Mouse (Mus musculus) stomach, postnatal 0 days (tissue): ENCODE data around the gene Tipin. TPM values are rescaled to one million over a fixed set of nuclear protein-coding genes. Genes with fewer than 3 reads are reported as not detected.

Source experiments
- ATAC-seq: fragments of 200-750 bp; cut with Nextera tagmentation; 2 replicates; pipeline ENCODE4 v1.8.0; 2017; ENCODE audit not compliant: low FRiP score, low TSS enrichment
- DNase-seq: peaks from one replicate; pipeline ENCODE4 v3.0.0-alpha.2; 2016; ENCODE audit warnings: low spot score
- H3K27ac ChIP-seq: fragments of 300-500 bp; sonication (generic); replicated peaks from 2 replicates; pipeline ENCODE4 v1.5.1; 2014; ENCODE audit warnings: mild to moderate bottlenecking, control low read depth
- H3K27me3 ChIP-seq: fragments of 300-500 bp; sonication (generic); 2 replicates; pipeline ENCODE4 v1.6.1; 2014; ENCODE audit warnings: low read length; ENCODE audit not compliant: control insufficient read depth, insufficient read depth
- H3K36me3 ChIP-seq: fragments of 300-500 bp; sonication (generic); 2 replicates; pipeline ENCODE4 v1.6.1; 2014; ENCODE audit warnings: low read length, mixed read lengths; ENCODE audit not compliant: control insufficient read depth, insufficient read depth
- H3K4me1 ChIP-seq: fragments of 300-500 bp; sonication (generic); replicated peaks from 2 replicates; pipeline ENCODE4 v1.6.1; 2014; ENCODE audit warnings: antibody characterized with exemption; ENCODE audit not compliant: control insufficient read depth, insufficient read depth
- H3K4me2 ChIP-seq: fragments of 300-500 bp; sonication (generic); replicated peaks from 2 replicates; pipeline ENCODE4 v1.6.1; 2014; ENCODE audit warnings: low read depth, mild to moderate bottlenecking, control low read depth, moderate library complexity
- H3K4me3 ChIP-seq: fragments of 300-500 bp; sonication (generic); 2 replicates; pipeline ENCODE4 v1.5.1; 2014; ENCODE audit warnings: low read depth, low read length, control low read depth
- H3K9ac ChIP-seq: fragments of 300-500 bp; sonication (generic); 2 replicates; pipeline ENCODE4 v1.6.1; 2014; ENCODE audit warnings: mild to moderate bottlenecking, low read length, control low read depth, mixed read lengths
- H3K9me3 ChIP-seq: fragments of 300-500 bp; sonication (generic); 2 replicates; pipeline ENCODE4 v1.6.1; 2016; ENCODE audit warnings: low read length; ENCODE audit not compliant: control insufficient read depth
- CTCF ChIP-seq: IDR thresholded peaks from 2 replicates; pipeline ENCODE4 v1.5.1; 2016; ENCODE audit warnings: antibody characterized with exemption, low read depth, mild to moderate bottlenecking, moderate library complexity
- EP300 ChIP-seq: optimal IDR thresholded peaks from 2 replicates; pipeline ENCODE3; 2016; ENCODE audit warnings: antibody characterized with exemption
- WGBS: fragments of 180-500 bp; shearing (Covaris S2); extraction: QIAGEN DNeasy Blood & Tissue Kit; methylation state at CpG from one replicate; pipeline ENCODE4 v1.1.7; 2014; 5-methylcytosine and 5-hydroxymethylcytosine counted together
- polyA plus RNA-seq: library from polyadenylated mRNA; unstranded; fragments of >200 nt; fragmentation: Nextera tagmentation; extraction: Ambion mirVana; gene quantifications from 2 replicates; pipeline ENCODE4 v1.2.1, GENCODE M21; 2015

The Tipin gene
- polyA plus RNA-seq, 1 experiment from 2014 or later: 85.7 TPM

DNA sequence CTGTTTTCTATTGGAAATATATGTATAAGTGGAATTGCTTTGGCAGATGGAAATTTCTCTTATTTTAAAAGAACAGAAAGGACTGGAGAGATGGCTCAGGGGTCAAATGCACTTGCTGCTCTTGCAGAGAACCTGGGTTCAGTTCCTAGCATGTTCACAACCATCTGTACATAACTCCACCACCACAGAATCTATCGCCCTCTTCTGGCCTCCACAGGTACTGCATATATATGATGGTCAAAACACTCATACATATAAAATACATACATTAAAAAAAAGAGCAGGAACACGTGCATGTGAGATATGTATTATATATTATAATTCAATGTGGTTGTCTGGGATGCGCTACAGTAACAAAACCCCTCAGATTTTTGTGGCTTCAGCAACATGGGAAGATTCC lies 69.8 kb downstream of the Tipin start:
- H3K9ac ChIP-seq: no peak overlapping the region
- WGBS: 43% methylated on average over 3 of the region's 3 CpGs
- H3K27me3 ChIP-seq: no peaks in the 10 kb centered on the region
- ATAC-seq (no peak), DNase-seq (no peak)
- H3K36me3 ChIP-seq: no peaks in the 10 kb centered on the region
- H3K27ac ChIP-seq: no peak overlapping the region
- H3K4me3 ChIP-seq: no peak overlapping the region
- H3K4me2 ChIP-seq: no peak overlapping the region
- no peaks in the 10 kb centered on the region for H3K9me3 ChIP-seq
- H3K4me1 ChIP-seq: no peaks in the 10 kb centered on the region
- TF ChIP-seq EP300: no peak
- peak; percentile 72 for TF ChIP-seq CTCF

Other genes with a start within 250 kb of the Tipin start
- gene Lctl, start 164.4 kb upstream of the Tipin start, polyA plus RNA-seq: 0.13 and 0.17 TPM in 2 replicates
- gene Zwilch, start 108.5 kb upstream of the Tipin start, polyA plus RNA-seq: 3.2 and 4.1 TPM in 2 replicates
- 902 and 907 TPM in 2 replicates for gene Rpl4, start 108.2 kb upstream of the Tipin start, polyA plus RNA-seq
- gene Snapc5, start 102.3 kb upstream of the Tipin start, polyA plus RNA-seq: 31.8 and 34.4 TPM in 2 replicates
- gene Uchl4, start 46.4 kb upstream of the Tipin start, polyA plus RNA-seq: 2.0 and 2.2 TPM in 2 replicates
- gene Map2k1, start 27.9 kb upstream of the Tipin start, polyA plus RNA-seq: 84.1 and 85.0 TPM in 2 replicates
- gene Dis3l, start 59.7 kb downstream of the Tipin start, polyA plus RNA-seq: 6.9 and 7.2 TPM in 2 replicates
- 0.46 and 0.67 TPM in 2 replicates for gene Megf11, start 104.0 kb downstream of the Tipin start, polyA plus RNA-seq